Mouse (Mus musculus) ES-E14 (cell line): ENCODE results near the gene Kremen1. TPM values are rescaled to one million over a fixed set of nuclear protein-coding genes. Genes with fewer than 3 reads are reported as not detected.

Source experiments
- DNase-seq: peaks from one replicate; pipeline ENCODE4 v3.0.0-alpha.2; 2013; ENCODE audit warnings: low read depth, low spot score
- H3K27ac ChIP-seq: 2 replicates; pipeline ENCODE4 v1.5.1; 2012; ENCODE audit warnings: low read depth, mild to moderate bottlenecking, low read length, moderate library complexity, mixed read lengths; ENCODE audit not compliant: poor library complexity, insufficient read depth, severe bottlenecking
- H3K36me3 ChIP-seq: 2 replicates; pipeline ENCODE4 v1.6.1; 2012; ENCODE audit warnings: mild to moderate bottlenecking, low read length, moderate library complexity, mixed read lengths; ENCODE audit not compliant: control insufficient read depth, poor library complexity, insufficient read depth, severe bottlenecking
- H3K4me1 ChIP-seq, 2 experiments: fragments of 150-350 bp in 1 of 2; sonication (generic) in 1 of 2; 2 replicates each; pipeline ENCODE4 v1.6.1; 2012; ENCODE audit warnings: low read length in 2 of 2, mild to moderate bottlenecking in 1 of 2, mixed read lengths in 1 of 2; ENCODE audit not compliant: control insufficient read depth in 2 of 2, insufficient read depth in 2 of 2, poor library complexity in 1 of 2
- H3K4me3 ChIP-seq, 2 experiments: fragments of 150-350 bp in 1 of 2; sonication (generic) in 1 of 2; 2 replicates each; pipeline ENCODE4 v1.5.1; 2012; ENCODE audit warnings: low read length in 2 of 2, low read depth in 1 of 2, mild to moderate bottlenecking in 1 of 2, mixed read lengths in 1 of 2; ENCODE audit not compliant: insufficient read depth in 1 of 2, poor library complexity in 1 of 2, severe bottlenecking in 1 of 2
- H3K9ac ChIP-seq: 2 replicates; pipeline ENCODE4 v1.6.1; 2012; ENCODE audit warnings: low read depth, mild to moderate bottlenecking, low read length, mixed read lengths; ENCODE audit not compliant: poor library complexity, insufficient read depth, severe bottlenecking
- H3K9me3 ChIP-seq: fragments of 150-350 bp; sonication (generic); 2 replicates; pipeline ENCODE4 v1.6.1; 2012; ENCODE audit warnings: low read depth, mild to moderate bottlenecking, low read length; ENCODE audit not compliant: control insufficient read depth, insufficient read depth
- CHD2 ChIP-seq: IDR thresholded peaks from 2 replicates; pipeline ENCODE4 v1.6.1; 2014; ENCODE audit warnings: mild to moderate bottlenecking, low read depth, low read length, inconsistent platforms
- HCFC1 ChIP-seq: IDR thresholded peaks from 2 replicates; pipeline ENCODE4 v1.6.1; 2012; ENCODE audit warnings: low read length, inconsistent platforms, borderline replicate concordance; ENCODE audit not compliant: insufficient read depth
- MAFK ChIP-seq: IDR thresholded peaks from 2 replicates; pipeline ENCODE4 v1.6.1; 2014; ENCODE audit warnings: mild to moderate bottlenecking, low read depth, low read length, inconsistent platforms; ENCODE audit not compliant: insufficient read depth
- ZC3H11A ChIP-seq: IDR thresholded peaks from 2 replicates; pipeline ENCODE4 v1.6.1; 2012; ENCODE audit warnings: low read depth, mild to moderate bottlenecking, inconsistent platforms, low read length, borderline replicate concordance
- ZNF384 ChIP-seq: IDR thresholded peaks from 2 replicates; pipeline ENCODE4 v1.6.1; 2012; ENCODE audit warnings: low read depth, low read length, inconsistent platforms
- in situ Hi-C, 2 experiments: fragments of 600-800 bp; cut with MboI; formaldehyde crosslinking; loops; one replicate each; pipeline ENCODE4 v1.15.1; 2025; ENCODE audit warnings: low sequenced_read_pairs in 2 of 2, inconsistent platforms in 1 of 2; ENCODE audit not compliant: unreplicated experiment in 2 of 2
- total RNA-seq: library from RNA; depleted of rRNA; stranded (reverse); fragments of 300-350 nt; gene quantifications from 2 replicates; pipeline ENCODE4 v1.2.3, GENCODE M21; 2012

Gene Kremen1
- total RNA-seq, 1 experiment, result 17.9 TPM

DNA sequence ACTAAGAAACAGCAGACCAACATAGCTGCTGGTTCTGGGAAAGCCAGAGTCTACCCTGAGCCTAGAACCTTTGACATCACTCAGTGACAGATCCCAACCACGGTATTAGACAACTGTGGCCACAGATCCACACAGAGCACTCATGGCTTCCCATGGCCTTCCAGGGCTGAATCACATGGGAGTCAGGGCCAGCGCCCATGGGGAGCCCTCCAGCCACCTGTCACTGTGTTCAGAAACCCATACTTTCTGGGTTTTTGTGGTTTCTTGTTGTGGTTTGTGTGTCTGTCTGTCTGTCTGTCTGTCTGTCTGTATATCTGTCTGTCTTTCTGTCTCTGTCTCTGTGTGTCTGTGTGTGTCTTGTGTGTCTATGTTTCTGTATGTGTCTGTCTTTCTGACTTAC is 85.5 kb downstream of the Kremen1 start:
- Histone ChIP-seq H3K9me3 (no peaks in the 10 kb centered on the region), H3K9ac (no peak overlapping the region), H3K4me3 (no peak overlapping the region), H3K4me1 (peaks cover 3 to 16% of the 10 kb centered on the region in 2 experiments; a peak in 1 of 4 replicates), H3K36me3 (no peaks in the 10 kb centered on the region), H3K27ac (no peak overlapping the region)
- TF ChIP-seq ZC3H11A, result no peak
- TF ChIP-seq CHD2, result no peak
- TF ChIP-seq HCFC1, result no peak
- TF ChIP-seq ZNF384, result no peak
- no peak for TF ChIP-seq MAFK
- DNase-seq, result no peak
- in situ Hi-C loops, result no loop called here

GRCm38 (mm10) chr11:5175141-5175540 is 86.2 kb downstream of the Kremen1 start:
- H3K36me3 ChIP-seq, result no peaks in the 10 kb centered on the region
- peaks cover 3 to 16% of the 10 kb centered on the region in 2 experiments; a peak in 1 of 4 replicates for H3K4me1 ChIP-seq
- no peak for TF ChIP-seq ZC3H11A
- no peak for TF ChIP-seq ZNF384
- TF ChIP-seq MAFK, result no peak
- TF ChIP-seq CHD2, result no peak
- no peak for TF ChIP-seq HCFC1
- H3K9me3 ChIP-seq, result no peaks in the 10 kb centered on the region
- DNase-seq, result no peak
- no peak overlapping the region; the same call in 1 of the 2 replicates for H3K27ac ChIP-seq
- no peak overlapping the region for H3K9ac ChIP-seq
- H3K4me3 ChIP-seq, result no peak overlapping the region
- in situ Hi-C loops, result no loop called here

DNA sequence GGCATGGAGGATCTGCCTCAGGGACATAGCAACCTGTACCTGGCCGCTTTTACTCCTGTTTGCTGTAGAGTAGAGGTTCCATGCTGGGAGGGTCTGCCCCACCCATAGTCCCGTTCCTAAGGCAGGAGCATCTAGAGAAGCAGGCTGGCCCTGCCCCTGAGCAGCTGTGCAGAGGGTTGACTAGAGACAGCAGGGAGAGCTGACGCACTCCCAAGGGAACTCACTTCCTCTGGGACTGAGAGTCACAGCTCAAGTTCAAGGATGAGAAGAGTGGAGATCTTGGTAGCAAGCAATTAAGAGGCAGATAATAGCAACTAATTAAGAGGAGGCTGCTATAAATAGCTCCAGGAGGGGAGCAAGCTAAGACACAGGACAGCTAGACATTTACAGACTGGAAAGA is 88.5 kb downstream of the Kremen1 start:
- H3K27ac ChIP-seq, result no peak overlapping the region
- in situ Hi-C loops, result no loop called here
- TF ChIP-seq ZC3H11A, result no peak
- no peak for TF ChIP-seq HCFC1
- TF ChIP-seq CHD2, result no peak
- TF ChIP-seq MAFK, result no peak
- no peak for TF ChIP-seq ZNF384

DNA sequence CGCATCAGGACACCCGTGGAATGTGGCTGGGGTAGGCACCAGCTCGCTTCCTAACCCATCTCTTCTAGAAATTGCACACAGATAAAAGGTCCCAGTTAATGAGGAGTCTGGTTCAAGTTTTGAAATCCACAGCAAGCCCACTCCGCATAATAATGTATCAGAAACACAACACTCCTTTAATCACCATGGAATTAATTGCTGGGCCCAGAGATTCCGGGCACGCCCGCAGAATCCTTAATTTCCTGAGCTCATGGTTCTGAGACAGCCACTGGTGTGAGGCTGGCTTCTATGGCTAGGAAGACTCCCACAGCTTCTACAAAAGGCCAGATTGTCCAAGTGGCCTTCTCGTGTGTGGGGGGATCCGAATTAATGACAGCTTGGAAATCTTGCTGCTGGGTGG is 94.0 kb downstream of the Kremen1 start:
- Histone ChIP-seq H3K4me3 (no peak overlapping the region), H3K4me1 (peaks cover 4 to 19% of the 10 kb centered on the region in 2 experiments; a peak in 2 of 4 replicates), H3K27ac (no peak overlapping the region), H3K9me3 (no peaks in the 10 kb centered on the region), H3K9ac (no peak overlapping the region), H3K36me3 (no peaks in the 10 kb centered on the region)
- no peak for DNase-seq
- in situ Hi-C loops, result no loop called here
- TF ChIP-seq ZNF384, result no peak
- no peak for TF ChIP-seq ZC3H11A
- TF ChIP-seq CHD2, result no peak
- no peak for TF ChIP-seq HCFC1
- no peak for TF ChIP-seq MAFK

More for the DNA sequence above, 88.5 kb downstream of the Kremen1 start:
- H3K9me3 ChIP-seq, result no peaks in the 10 kb centered on the region
- H3K9ac ChIP-seq, result no peak overlapping the region
- DNase-seq, result no peak
- H3K4me3 ChIP-seq, result no peak overlapping the region
- H3K4me1 ChIP-seq, result peaks cover 3 to 13% of the 10 kb centered on the region in 2 experiments; a peak in 1 of 4 replicates
- H3K36me3 ChIP-seq, result no peaks in the 10 kb centered on the region

GRCm38 (mm10) chr11:5165471-5165916 is 95.9 kb downstream of the Kremen1 start:
- Histone ChIP-seq H3K27ac (no peak overlapping the region), H3K4me1 (peaks cover 2 to 16% of the 10 kb centered on the region in 2 experiments; a peak in 2 of 4 replicates), H3K4me3 (no peak overlapping the region), H3K9me3 (no peaks in the 10 kb centered on the region), H3K9ac (no peak overlapping the region), H3K36me3 (no peaks in the 10 kb centered on the region)
- no peak for TF ChIP-seq MAFK
- TF ChIP-seq HCFC1, result no peak
- TF ChIP-seq CHD2, result no peak
- TF ChIP-seq ZNF384, result no peak
- no peak for TF ChIP-seq ZC3H11A
- no peak for DNase-seq
- in situ Hi-C loops, result no loop called here
